Mouse (Mus musculus): ENCODE measurements around the gene Gm10428. TPM values are rescaled to one million over a fixed set of nuclear protein-coding genes. Genes with fewer than 3 reads are reported as not detected.
A peak's percentile ranks its signal among the peaks of the same experiment; 100 is the strongest.

Gene Gm10428
- not detected in 2 replicates for polyA plus RNA-seq (2015; fragmentation: Nextera tagmentation; extraction: Ambion mirVana)

- Histone ChIP-seq H3K9me3 (no peaks in the 10 kb centered on the region), H3K36me3 (no peaks in the 10 kb centered on the region), H3K9ac (no peak within 1 kb of the TSS), H3K27ac (no peak within 1 kb of the TSS), H3K4me2 (replicated peaks) (peak within 1 kb of the TSS; percentile 7; the same call in 1 of the 2 replicates), H3K4me1 (peaks cover 6% of the 10 kb centered on the region; the same call in 1 of the 2 replicates), H3K27me3 (peaks cover 37% of the 10 kb centered on the region), H3K4me3 (no peak within 1 kb of the TSS)
- 83% methylated on average over 8 of the region's 8 CpGs for WGBS
- no peak for ATAC-seq (ENCODE audit: low FRiP score, low read depth)
Measured at GRCm38 (mm10) chr11:62752780-62753179, at the start of gene Gm10428. TSS of gene Gm10428 (plus strand) at chr11:62753100.

- H3K9ac ChIP-seq, result no peak overlapping the region
- no peak overlapping the region for H3K27ac ChIP-seq
- H3K4me2 ChIP-seq (replicated peaks), result no peak overlapping the region
- WGBS, result 83% methylated on average over 2 of the region's 2 CpGs
- 0 out of 2 replicates have a peak, but pooled peaks cover 3% of the 10 kb centered on the region for H3K4me1 ChIP-seq
- no peak overlapping the region for H3K4me3 ChIP-seq
- ATAC-seq (ENCODE audit: low FRiP score, low read depth), result no peak
- no peaks in the 10 kb centered on the region for H3K9me3 ChIP-seq
- no peaks in the 10 kb centered on the region for H3K27me3 ChIP-seq
- H3K36me3 ChIP-seq, result peaks cover 14% of the 10 kb centered on the region
Measured at GRCm38 (mm10) chr11:62706141-62706540, 46.8 kb upstream of the Gm10428 start.

- H3K27me3 ChIP-seq, result no peaks in the 10 kb centered on the region
- H3K9ac ChIP-seq, result no peak overlapping the region
- H3K9me3 ChIP-seq, result no peaks in the 10 kb centered on the region
- WGBS, result 63% methylated on average over 7 of the region's 7 CpGs
- H3K4me1 ChIP-seq, result 0 out of 2 replicates have a peak, but pooled peaks cover 3% of the 10 kb centered on the region
- H3K4me2 ChIP-seq (replicated peaks), result no peak overlapping the region
- H3K4me3 ChIP-seq, result no peak overlapping the region
- no peak overlapping the region for H3K27ac ChIP-seq
- peaks cover 32% of the 10 kb centered on the region for H3K36me3 ChIP-seq
- no peak for ATAC-seq (ENCODE audit: low FRiP score, low read depth)
Measured at GRCm38 (mm10) chr11:62708252-62708651, 44.6 kb upstream of the Gm10428 start.

- WGBS, result 92% methylated on average over 5 of the region's 5 CpGs
- H3K36me3 ChIP-seq, result peaks cover 51% of the 10 kb centered on the region
- H3K9ac ChIP-seq, result no peak overlapping the region
- no peak overlapping the region for H3K4me2 ChIP-seq (replicated peaks)
- H3K4me1 ChIP-seq, result 0 out of 2 replicates have a peak, but pooled peaks cover 3% of the 10 kb centered on the region
- H3K27me3 ChIP-seq, result no peaks in the 10 kb centered on the region
- no peak overlapping the region for H3K4me3 ChIP-seq
- H3K27ac ChIP-seq, result no peak overlapping the region
- no peaks in the 10 kb centered on the region for H3K9me3 ChIP-seq
- ATAC-seq (ENCODE audit: low FRiP score, low read depth), result no peak
Measured at GRCm38 (mm10) chr11:62710657-62711056, 42.2 kb upstream of the Gm10428 start.

GRCm38 (mm10) chr11:62728276-62728675, 24.6 kb upstream of the Gm10428 start:
- ATAC-seq (ENCODE audit: low FRiP score, low read depth), result no peak
- Histone ChIP-seq H3K9ac (no peak overlapping the region), H3K36me3 (peaks cover 52% of the 10 kb centered on the region), H3K27ac (no peak overlapping the region), H3K27me3 (no peaks in the 10 kb centered on the region), H3K9me3 (no peaks in the 10 kb centered on the region), H3K4me1 (peaks cover 14% of the 10 kb centered on the region), H3K4me2 (replicated peaks) (no peak overlapping the region), H3K4me3 (no peak overlapping the region)
- WGBS, result 91% methylated on average over 8 of the region's 8 CpGs

- peak within 1 kb of the TSS; percentile 78 for H3K4me2 ChIP-seq (replicated peaks)
- H3K4me3 ChIP-seq, result peak within 1 kb of the TSS; percentile 81
- H3K9ac ChIP-seq, result peak within 1 kb of the TSS; percentile 85
- no peaks in the 10 kb centered on the region; the same call in 1 of the 2 replicates for H3K27me3 ChIP-seq
- under 1% methylated on average over 48 of the region's 48 CpGs for WGBS
- peak; percentile 98 for ATAC-seq (ENCODE audit: low FRiP score, low read depth)
- no peaks in the 10 kb centered on the region for H3K9me3 ChIP-seq
- peaks cover 21% of the 10 kb centered on the region for H3K36me3 ChIP-seq
- peak within 1 kb of the TSS; percentile 61; the same call in 1 of the 2 replicates for H3K27ac ChIP-seq
- peaks cover 14% of the 10 kb centered on the region for H3K4me1 ChIP-seq
Measured at GRCm38 (mm10) chr11:62731311-62732021, 21.4 kb upstream of the Gm10428 start, which contains the start of gene Zfp287. TSS of gene Zfp287 (minus strand) at chr11:62731905.

- H3K4me2 ChIP-seq (replicated peaks), result peak overlapping the region; percentile 78
- H3K36me3 ChIP-seq, result peaks cover 21% of the 10 kb centered on the region
- H3K27me3 ChIP-seq, result no peaks in the 10 kb centered on the region; the same call in 1 of the 2 replicates
- peak overlapping the region; percentile 81 for H3K4me3 ChIP-seq
- peak; percentile 10; the same call in 1 of the 2 replicates for ATAC-seq (ENCODE audit: low FRiP score, low read depth)
- no peaks in the 10 kb centered on the region for H3K9me3 ChIP-seq
- peaks cover 14% of the 10 kb centered on the region for H3K4me1 ChIP-seq
- no peak overlapping the region for H3K27ac ChIP-seq
- WGBS, result 14% methylated on average over 5 of the region's 5 CpGs
- H3K9ac ChIP-seq, result no peak overlapping the region
Measured at GRCm38 (mm10) chr11:62732022-62732387, 20.9 kb upstream of the Gm10428 start.

GRCm38 (mm10) chr11:62732665-62733064, 20.2 kb upstream of the Gm10428 start:
- Histone ChIP-seq H3K4me3 (no peak overlapping the region), H3K9me3 (no peaks in the 10 kb centered on the region), H3K27ac (no peak overlapping the region), H3K27me3 (no peaks in the 10 kb centered on the region; the same call in 1 of the 2 replicates), H3K4me1 (peaks cover 14% of the 10 kb centered on the region), H3K4me2 (replicated peaks) (no peak overlapping the region), H3K36me3 (peaks cover 15% of the 10 kb centered on the region), H3K9ac (no peak overlapping the region)
- ATAC-seq (ENCODE audit: low FRiP score, low read depth), result no peak
- WGBS, result 85% methylated on average over 3 of the region's 3 CpGs

- H3K27me3 ChIP-seq, result peaks cover 9% of the 10 kb centered on the region; the same call in 1 of the 2 replicates
- H3K4me2 ChIP-seq (replicated peaks), result no peak overlapping the region
- WGBS, result 80% methylated on average over 2 of the region's 2 CpGs
- no peak overlapping the region for H3K27ac ChIP-seq
- H3K9me3 ChIP-seq, result no peaks in the 10 kb centered on the region
- no peak overlapping the region for H3K4me3 ChIP-seq
- H3K36me3 ChIP-seq, result no peaks in the 10 kb centered on the region
- H3K9ac ChIP-seq, result no peak overlapping the region
- ATAC-seq (ENCODE audit: low FRiP score, low read depth), result no peak
- peaks cover 17% of the 10 kb centered on the region for H3K4me1 ChIP-seq
Measured at GRCm38 (mm10) chr11:62741186-62741585, 11.7 kb upstream of the Gm10428 start.

GRCm38 (mm10) chr11:62742261-62742957, 10.5 kb upstream of the Gm10428 start:
- Histone ChIP-seq H3K27me3 (peaks cover 17% of the 10 kb centered on the region), H3K4me1 (peaks cover 17% of the 10 kb centered on the region), H3K4me3 (no peak overlapping the region), H3K27ac (no peak overlapping the region), H3K9ac (no peak overlapping the region), H3K36me3 (no peaks in the 10 kb centered on the region), H3K9me3 (no peaks in the 10 kb centered on the region), H3K4me2 (replicated peaks) (peak overlapping the region; percentile 19; the same call in 1 of the 2 replicates)
- no peak for ATAC-seq (ENCODE audit: low FRiP score, low read depth)
- WGBS, result 30% methylated on average over 10 of the region's 10 CpGs

GRCm38 (mm10) chr11:62744103-62744502, 8.8 kb upstream of the Gm10428 start:
- Histone ChIP-seq H3K4me3 (no peak overlapping the region), H3K4me1 (peaks cover 17% of the 10 kb centered on the region), H3K36me3 (no peaks in the 10 kb centered on the region), H3K27ac (no peak overlapping the region), H3K9me3 (no peaks in the 10 kb centered on the region), H3K4me2 (replicated peaks) (no peak overlapping the region), H3K9ac (no peak overlapping the region), H3K27me3 (peaks cover 31% of the 10 kb centered on the region)
- ATAC-seq (ENCODE audit: low FRiP score, low read depth), result peak; percentile 11; the same call in 1 of the 2 replicates
- 38% methylated on average over 5 of the region's 5 CpGs for WGBS

GRCm38 (mm10) chr11:62746001-62746533, 6.8 kb upstream of the Gm10428 start:
- H3K9ac ChIP-seq, result peak overlapping the region; percentile 31
- peak; percentile 70; the same call in 1 of the 2 replicates for ATAC-seq (ENCODE audit: low FRiP score, low read depth)
- WGBS, result 3% methylated on average over 27 of the region's 27 CpGs

More at GRCm38 (mm10) chr11:62746001-62746533, 6.8 kb upstream of the Gm10428 start:
- peaks cover 17% of the 10 kb centered on the region for H3K4me1 ChIP-seq
- peaks cover 37% of the 10 kb centered on the region for H3K27me3 ChIP-seq
- no peak overlapping the region for H3K27ac ChIP-seq
- no peaks in the 10 kb centered on the region for H3K9me3 ChIP-seq
- H3K4me3 ChIP-seq, result peak overlapping the region; percentile 44
- peak overlapping the region; percentile 69 for H3K4me2 ChIP-seq (replicated peaks)
- no peaks in the 10 kb centered on the region for H3K36me3 ChIP-seq

Data from limb, embryonic 13.5 days (tissue).